Mouse (Mus musculus) olfactory bulb, adult 2 months (tissue): ENCODE measurements around the gene Fam71f1. TPM values are rescaled to one million over a fixed set of nuclear protein-coding genes. Genes with fewer than 3 reads are reported as not detected.
A peak's percentile ranks its signal among the peaks of the same experiment; 100 is the strongest.

ENCODE experiments used
- H3K27ac ChIP-seq: fragments of 200-500 bp; 2 replicates; pipeline ENCODE4 v1.5.1; 2012; ENCODE audit warnings: low read depth, low read length; ENCODE audit not compliant: insufficient read depth
- H3K4me1 ChIP-seq: fragments of 200-500 bp; 2 replicates; pipeline ENCODE4 v1.6.1; 2012; ENCODE audit warnings: low read length; ENCODE audit not compliant: control insufficient read depth, insufficient read depth
- H3K4me3 ChIP-seq: fragments of 200-500 bp; 2 replicates; pipeline ENCODE4 v1.5.1; 2012; ENCODE audit warnings: mild to moderate bottlenecking, low read depth, low read length, moderate library complexity; ENCODE audit not compliant: insufficient read depth
- CTCF ChIP-seq: fragments of 200-500 bp; IDR thresholded peaks from 2 replicates; pipeline ENCODE4 v1.5.1; 2012; ENCODE audit warnings: low read depth, mild to moderate bottlenecking, low read length, moderate library complexity; ENCODE audit not compliant: insufficient read depth
- POLR2A ChIP-seq: fragments of 200-500 bp; IDR thresholded peaks from 2 replicates; pipeline ENCODE4 v1.6.1; 2012; ENCODE audit warnings: mild to moderate bottlenecking, low read depth, low read length, moderate library complexity; ENCODE audit not compliant: insufficient read depth
- WGBS: fragments of 180-500 bp; shearing (Covaris S2); methylation state at CpG from one replicate; pipeline ENCODE4 v1.1.7; 2018; 5-methylcytosine and 5-hydroxymethylcytosine counted together
- polyA plus RNA-seq: library from polyadenylated mRNA; stranded (reverse); fragments of >200 nt; gene quantifications from 2 replicates; pipeline ENCODE4 v1.2.4, GENCODE M21; 2012; ENCODE audit warnings: low replicate concordance; ENCODE audit not compliant: missing spikeins, insufficient read depth, insufficient read length

Gene Fam71f1
- polyA plus RNA-seq = not detected in 2 replicates

DNA sequence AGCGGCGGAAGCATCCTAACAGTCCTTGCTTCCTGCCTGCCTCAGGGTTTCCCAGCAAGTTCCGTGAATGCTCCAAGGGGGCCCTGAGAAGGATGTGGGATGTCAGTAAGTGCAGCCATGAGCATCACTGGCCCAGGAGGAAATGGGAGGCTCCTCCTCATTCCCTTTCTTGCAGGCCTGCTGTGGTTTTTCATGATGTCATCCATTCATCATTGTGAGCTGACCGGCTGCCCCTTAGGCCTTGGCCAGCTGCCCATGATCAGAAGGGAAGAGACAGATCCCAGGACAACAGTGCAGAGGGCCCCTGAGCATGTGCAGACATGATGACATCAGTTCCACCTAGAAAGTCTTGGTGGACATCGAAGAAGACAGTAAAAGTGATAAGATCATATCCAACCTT lies at the start of gene Fam71f1:
Gene Fam71f1 (plus strand): TSS at position 262 of the 400 bp plus-strand sequence.
- H3K27ac ChIP-seq = 0 out of 2 replicates have a peak within 1 kb of the TSS, but pooled peaks have one; percentile 5
- TF ChIP-seq CTCF (no peak), POLR2A (no peak)
- 59% methylated on average over 4 of the region's 5 CpGs for WGBS
- no peak within 1 kb of the TSS for H3K4me3 ChIP-seq
- H3K4me1 ChIP-seq = peaks cover 5% of the 10 kb centered on the region

DNA sequence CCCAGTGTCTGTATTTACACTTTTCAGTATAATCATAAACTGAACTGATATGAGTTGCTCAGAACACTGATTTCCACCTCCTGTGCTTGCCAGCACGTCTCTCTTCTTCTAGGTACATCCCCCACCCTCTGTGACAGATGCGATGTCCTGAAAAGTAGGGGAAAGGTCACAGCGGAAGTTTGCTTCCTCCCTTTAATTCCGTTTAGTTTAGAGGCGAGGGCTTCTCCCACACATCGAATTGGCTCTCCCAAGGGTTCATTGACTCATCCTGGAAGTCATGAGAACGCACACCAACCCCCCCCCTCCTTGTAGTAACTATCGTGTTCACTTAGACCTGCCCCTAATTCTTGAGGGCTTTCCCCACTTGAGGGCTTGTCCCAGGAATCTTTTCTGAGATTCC lies 48.0 kb upstream of the Fam71f1 start:
- Histone ChIP-seq H3K4me3 (no peak overlapping the region), H3K4me1 (no peaks in the 10 kb centered on the region), H3K27ac (no peak overlapping the region)
- WGBS = 18% methylated on average over 8 of the region's 8 CpGs
- TF ChIP-seq CTCF (no peak), POLR2A (no peak)

DNA sequence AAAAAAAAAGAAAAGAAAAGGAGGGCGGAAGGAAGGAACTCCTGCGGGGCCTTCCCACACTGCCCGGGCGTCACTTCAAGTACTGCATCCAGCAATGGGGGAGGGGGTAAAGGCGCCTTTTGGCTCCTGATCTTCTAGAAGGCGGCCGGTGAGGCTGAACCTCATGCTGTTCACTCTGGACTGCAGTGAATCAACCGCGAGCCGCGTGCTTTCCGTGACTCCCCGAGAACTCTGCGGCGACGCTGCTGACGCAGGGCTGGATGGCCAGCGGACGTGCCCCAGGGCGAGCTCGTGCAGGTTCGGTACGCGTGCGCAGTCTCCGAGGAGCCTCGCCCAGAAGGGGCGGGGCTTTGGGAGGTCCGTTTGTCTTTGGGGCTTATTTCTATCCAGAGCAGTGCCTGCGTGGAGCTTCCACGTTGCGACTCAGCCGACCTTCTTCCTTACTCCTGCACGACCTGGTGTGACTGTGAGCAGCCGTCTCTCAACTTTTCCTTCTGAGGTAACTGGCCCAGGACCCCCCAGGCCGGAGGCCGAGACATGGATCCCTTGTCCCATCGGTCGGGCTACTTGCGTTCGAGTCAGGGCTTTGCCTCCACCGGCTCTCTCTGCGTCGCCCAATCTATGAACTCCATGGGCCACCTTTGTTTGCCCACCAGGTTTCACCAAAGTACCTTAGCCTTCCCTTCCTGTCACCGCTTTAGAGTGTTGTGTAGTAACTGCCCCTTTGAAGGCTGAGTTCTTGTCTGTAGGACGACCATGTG lies 46.4 kb upstream of the Fam71f1 start, which contains the start of gene Hilpda:
Gene Hilpda (plus strand): TSS at position 177 of the 761 bp plus-strand sequence.
- under 1% methylated on average over 46 of the region's 46 CpGs for WGBS
- Histone ChIP-seq H3K4me3 (peak within 1 kb of the TSS; percentile 70), H3K27ac (0 out of 2 replicates have a peak within 1 kb of the TSS, but pooled peaks have one; percentile 68), H3K4me1 (no peaks in the 10 kb centered on the region)
- TF ChIP-seq CTCF (no peak), POLR2A (peak; percentile 79)

DNA sequence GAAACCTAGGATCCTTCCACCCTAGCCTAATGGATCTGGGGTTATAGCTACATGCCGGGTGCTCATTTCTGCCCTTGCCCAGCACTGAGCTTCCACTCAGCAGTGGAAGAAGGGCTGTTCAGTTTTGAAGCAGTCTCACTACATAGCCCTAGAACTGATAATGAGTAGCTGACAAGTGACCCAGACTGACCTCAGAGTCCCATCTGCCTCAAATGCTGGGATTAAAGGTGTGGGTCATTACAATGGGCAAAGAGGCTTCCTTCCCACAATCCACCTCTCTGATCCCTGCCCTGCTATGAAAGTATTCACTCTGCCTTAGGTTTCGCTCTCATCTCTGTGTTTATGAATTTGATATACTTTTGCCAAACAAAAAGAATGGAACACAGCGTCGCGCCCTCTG lies 42.2 kb upstream of the Fam71f1 start:
- no peak for TF ChIP-seq POLR2A
- TF ChIP-seq CTCF = no peak
- 97% methylated on average over 5 of the region's 5 CpGs for WGBS
- Histone ChIP-seq H3K4me1 (no peaks in the 10 kb centered on the region), H3K4me3 (no peak overlapping the region), H3K27ac (no peak overlapping the region)

DNA sequence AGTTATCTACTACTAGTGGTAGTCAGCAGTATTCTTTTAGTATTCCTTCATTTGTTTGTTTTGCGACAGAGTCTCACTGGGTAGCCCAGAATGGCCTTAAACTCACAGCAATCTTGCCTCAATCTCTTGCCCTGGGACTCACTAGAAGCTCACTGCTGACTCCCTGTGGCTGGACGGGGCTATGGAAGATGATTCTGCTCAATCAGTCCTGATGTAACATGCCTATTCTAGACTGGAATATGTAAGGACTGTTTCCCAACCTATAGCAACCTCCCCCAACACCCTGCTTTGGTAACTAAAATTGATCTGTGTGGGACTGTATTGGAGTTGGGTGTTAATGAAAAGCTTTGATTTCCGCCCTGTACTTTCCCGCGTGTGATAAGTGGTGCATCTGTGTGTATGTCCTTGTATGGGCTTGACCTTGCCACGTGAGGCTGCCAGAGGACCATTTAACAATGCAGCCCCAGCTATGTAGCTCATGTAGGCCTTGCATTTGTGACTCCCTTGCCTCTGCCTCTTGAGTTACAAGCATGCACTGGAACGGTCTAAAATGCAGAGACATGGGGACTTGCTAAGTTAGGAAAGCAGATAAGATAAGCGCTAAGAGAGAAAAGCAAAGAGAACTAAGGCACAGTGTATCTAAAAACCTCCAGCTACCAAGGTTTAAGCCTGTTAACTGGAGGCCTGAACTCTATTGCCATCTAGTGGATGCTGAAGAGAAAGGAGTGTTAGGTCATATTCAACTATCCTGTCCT lies 40.2 kb upstream of the Fam71f1 start:
- WGBS = 30% methylated on average over 8 of the region's 8 CpGs
- Histone ChIP-seq H3K4me3 (no peak overlapping the region), H3K4me1 (no peaks in the 10 kb centered on the region), H3K27ac (no peak overlapping the region)
- TF ChIP-seq POLR2A (no peak), CTCF (no peak)

DNA sequence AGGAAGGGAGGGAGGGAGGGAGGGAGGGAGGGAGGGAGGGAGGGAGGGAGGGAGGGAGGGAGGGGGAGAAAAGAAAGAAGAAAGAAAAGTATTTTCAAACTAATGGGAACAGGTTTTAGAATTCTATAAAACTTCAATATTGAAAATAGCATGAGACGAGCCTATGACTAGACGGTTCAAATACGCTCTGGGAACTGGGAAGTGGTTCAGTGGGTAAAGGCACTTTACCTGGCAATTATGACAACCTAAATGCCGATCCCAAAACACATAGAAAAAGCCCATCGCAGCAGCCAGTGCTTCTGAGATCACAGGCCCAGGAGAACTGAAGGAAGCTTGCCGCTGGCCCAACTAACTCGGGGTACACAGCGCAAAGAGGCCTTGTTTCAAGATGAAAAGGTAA lies 39.6 kb upstream of the Fam71f1 start, which contains the start of gene Fam71f2:
Gene Fam71f2 (plus strand): TSS at position 301 of the 400 bp plus-strand sequence.
- H3K27ac ChIP-seq = no peak within 1 kb of the TSS
- H3K4me3 ChIP-seq = no peak within 1 kb of the TSS
- TF ChIP-seq CTCF (no peak), POLR2A (no peak)
- WGBS = 83% methylated on average over 8 of the region's 8 CpGs
- H3K4me1 ChIP-seq = no peaks in the 10 kb centered on the region

DNA sequence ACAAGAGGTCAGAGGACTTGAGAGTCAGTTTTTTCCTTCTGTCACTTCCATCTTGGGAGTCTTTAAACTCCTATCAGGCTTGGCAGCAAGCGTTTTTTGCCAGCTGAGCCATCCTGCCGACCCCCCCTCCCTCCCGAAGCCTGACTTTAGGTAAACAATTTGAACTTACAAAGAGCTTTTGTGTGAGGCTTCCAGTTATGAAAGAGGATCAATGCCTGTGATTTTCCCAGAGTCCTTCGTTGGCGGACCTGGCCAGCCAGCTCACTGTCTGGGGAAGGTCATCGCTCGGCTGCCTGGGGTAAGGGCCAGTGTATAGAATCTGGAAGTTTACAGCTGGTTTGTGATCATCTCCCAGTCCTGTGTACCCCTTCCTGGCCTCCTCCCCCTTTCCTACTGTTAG lies 38.3 kb upstream of the Fam71f1 start:
- WGBS = 49% methylated on average over 7 of the region's 7 CpGs
- TF ChIP-seq CTCF (no peak), POLR2A (no peak)
- no peaks in the 10 kb centered on the region for H3K4me1 ChIP-seq
- H3K4me3 ChIP-seq = no peak overlapping the region
- no peak overlapping the region for H3K27ac ChIP-seq

DNA sequence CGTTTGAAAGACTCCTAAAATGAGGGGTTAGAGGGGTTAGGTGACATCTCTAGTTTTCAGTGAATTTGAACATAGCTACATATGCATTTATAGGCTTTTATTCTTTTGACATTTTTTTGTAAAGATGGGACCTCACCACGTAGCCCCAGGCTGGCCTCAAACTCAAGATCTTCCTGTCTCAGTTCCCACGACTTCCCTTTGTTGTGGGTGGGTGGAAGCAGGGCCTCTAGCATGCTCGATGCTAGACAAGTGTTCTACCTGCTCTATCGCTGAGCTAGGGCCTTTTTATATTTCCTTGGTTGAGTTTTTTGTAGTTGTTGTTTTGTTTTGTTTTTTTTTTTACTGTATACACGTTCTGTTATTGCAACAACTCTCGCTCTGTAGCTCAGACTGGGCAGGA lies 32.1 kb upstream of the Fam71f1 start:
- Histone ChIP-seq H3K27ac (no peak overlapping the region), H3K4me3 (no peak overlapping the region), H3K4me1 (no peaks in the 10 kb centered on the region)
- WGBS = 86% methylated on average over 7 of the region's 7 CpGs
- TF ChIP-seq CTCF (no peak), POLR2A (no peak)

DNA sequence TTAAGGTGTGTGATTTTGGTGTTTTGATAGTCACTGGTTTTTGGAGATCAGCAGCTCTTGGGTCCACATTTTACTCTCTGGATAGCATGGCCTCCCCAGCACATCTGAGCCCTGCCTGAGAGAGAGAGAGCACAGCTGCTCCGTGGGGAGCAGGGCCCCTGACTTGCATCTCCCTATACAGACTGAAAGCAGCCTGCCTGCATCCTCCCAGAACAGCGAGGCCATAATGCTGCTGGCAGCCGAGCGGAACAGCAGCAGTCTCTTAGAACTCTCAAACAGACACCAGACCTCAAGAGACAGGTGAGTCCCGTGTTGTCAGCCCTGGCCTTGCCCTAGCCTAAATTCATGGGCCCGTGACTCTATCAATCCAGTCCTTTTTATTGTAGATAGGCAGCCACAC lies 31.5 kb upstream of the Fam71f1 start:
- no peak for TF ChIP-seq CTCF
- no peak for TF ChIP-seq POLR2A
- WGBS = 61% methylated on average over 6 of the region's 6 CpGs
- no peaks in the 10 kb centered on the region for H3K4me1 ChIP-seq

More for the DNA sequence above, 31.5 kb upstream of the Fam71f1 start:
- Histone ChIP-seq H3K4me3 (no peak overlapping the region), H3K27ac (no peak overlapping the region)
